Mouse (Mus musculus) intestine, embryonic 15.5 days (tissue): ENCODE results near the gene Aicda. TPM values are rescaled to one million over a fixed set of nuclear protein-coding genes. Genes with fewer than 3 reads are reported as not detected.
"Not testable (repeated sequence)": the region's sequence is repeated elsewhere in the genome, so short reads cannot be mapped to it uniquely, and the experiment has no call there.

Experiments used
- ATAC-seq: fragments of 200-750 bp; cut with Nextera tagmentation; 2 replicates; pipeline ENCODE4 v1.8.0; 2017; ENCODE audit warnings: moderate TSS enrichment, moderate library complexity
- H3K27ac ChIP-seq: fragments of 300-500 bp; sonication (generic); 2 replicates; pipeline ENCODE4 v1.5.1; 2015; ENCODE audit warnings: mild to moderate bottlenecking, inconsistent platforms
- H3K27me3 ChIP-seq: fragments of 300-500 bp; sonication (generic); replicated peaks from 2 replicates; pipeline ENCODE4 v1.6.1; 2015; ENCODE audit warnings: inconsistent platforms
- H3K36me3 ChIP-seq: fragments of 300-500 bp; sonication (generic); 2 replicates; pipeline ENCODE4 v1.6.1; 2015; ENCODE audit warnings: inconsistent platforms
- H3K4me1 ChIP-seq: fragments of 300-500 bp; sonication (generic); replicated peaks from 2 replicates; pipeline ENCODE4 v1.6.1; 2015; ENCODE audit warnings: inconsistent platforms
- H3K4me2 ChIP-seq: fragments of 300-500 bp; sonication (generic); replicated peaks from 2 replicates; pipeline ENCODE4 v1.6.1; 2015; ENCODE audit warnings: mild to moderate bottlenecking, inconsistent platforms
- H3K4me3 ChIP-seq: fragments of 300-500 bp; sonication (generic); replicated peaks from 2 replicates; pipeline ENCODE4 v1.5.1; 2015; ENCODE audit warnings: inconsistent platforms
- H3K9ac ChIP-seq: fragments of 300-500 bp; sonication (generic); 2 replicates; pipeline ENCODE4 v1.6.1; 2015; ENCODE audit warnings: inconsistent platforms
- H3K9me3 ChIP-seq: fragments of 300-500 bp; sonication (generic); 2 replicates; pipeline ENCODE4 v1.6.1; 2016; ENCODE audit warnings: inconsistent platforms
- WGBS: fragments of 180-500 bp; shearing (Covaris S2); methylation state at CpG from one replicate; pipeline ENCODE4 v1.1.7; 2015; 5-methylcytosine and 5-hydroxymethylcytosine counted together
- polyA plus RNA-seq: library from polyadenylated mRNA; unstranded; fragments of >200 nt; fragmentation: Nextera tagmentation; extraction: Ambion mirVana; gene quantifications from 2 replicates; pipeline ENCODE4 v1.2.1, GENCODE M21; 2015

Gene Aicda
- polyA plus RNA-seq, 1 experiment from 2014 or later = not detected

DNA sequence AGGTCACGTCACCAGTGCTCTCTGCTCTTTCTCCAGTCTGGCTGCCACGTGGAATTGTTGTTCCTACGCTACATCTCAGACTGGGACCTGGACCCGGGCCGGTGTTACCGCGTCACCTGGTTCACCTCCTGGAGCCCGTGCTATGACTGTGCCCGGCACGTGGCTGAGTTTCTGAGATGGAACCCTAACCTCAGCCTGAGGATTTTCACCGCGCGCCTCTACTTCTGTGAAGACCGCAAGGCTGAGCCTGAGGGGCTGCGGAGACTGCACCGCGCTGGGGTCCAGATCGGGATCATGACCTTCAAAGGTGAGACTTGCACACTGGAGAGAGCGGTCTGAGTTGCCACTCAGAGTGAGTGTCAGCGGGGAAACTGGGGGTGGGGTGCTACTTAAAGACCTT lies 7.4 kb downstream of the Aicda start:
- H3K9ac ChIP-seq = no peak overlapping the region
- H3K4me3 ChIP-seq = no peak overlapping the region
- H3K27me3 ChIP-seq = 0 out of 2 replicates have a peak, but pooled peaks cover 3% of the 10 kb centered on the region
- no peaks in the 10 kb centered on the region for H3K4me1 ChIP-seq
- peak; percentile 26; the same call in 1 of the 2 replicates for ATAC-seq
- no peak overlapping the region for H3K27ac ChIP-seq
- H3K36me3 ChIP-seq = no peaks in the 10 kb centered on the region
- H3K9me3 ChIP-seq = no peaks in the 10 kb centered on the region
- H3K4me2 ChIP-seq = no peak overlapping the region
- WGBS = 83% methylated on average over 20 of the region's 20 CpGs

DNA sequence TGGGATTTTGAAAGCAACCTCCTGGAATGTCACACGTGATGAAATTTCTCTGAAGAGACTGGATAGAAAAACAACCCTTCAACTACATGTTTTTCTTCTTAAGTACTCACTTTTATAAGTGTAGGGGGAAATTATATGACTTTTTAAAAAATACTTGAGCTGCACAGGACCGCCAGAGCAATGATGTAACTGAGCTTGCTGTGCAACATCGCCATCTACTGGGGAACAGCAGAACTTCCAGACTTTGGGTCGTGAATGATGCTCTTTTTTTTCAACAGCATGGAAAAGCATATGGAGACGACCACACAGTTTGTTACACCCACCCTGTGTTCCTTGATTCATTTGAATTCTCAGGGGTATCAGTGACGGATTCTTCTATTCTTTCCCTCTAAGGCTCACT lies 8.9 kb downstream of the Aicda start:
- no peak overlapping the region for H3K4me2 ChIP-seq
- ATAC-seq = no peak; the same call in 1 of the 2 replicates

GRCm38 (mm10) chr6:122565070-122565784 lies 11.6 kb downstream of the Aicda start:
- Histone ChIP-seq H3K27ac (no peak overlapping the region), H3K4me2 (no peak overlapping the region), H3K27me3 (0 out of 2 replicates have a peak, but pooled peaks cover 3% of the 10 kb centered on the region), H3K36me3 (no peaks in the 10 kb centered on the region), H3K9ac (no peak overlapping the region), H3K4me3 (no peak overlapping the region), H3K9me3 (no peaks in the 10 kb centered on the region), H3K4me1 (no peaks in the 10 kb centered on the region)
- WGBS = 87% methylated on average over 9 of the region's 9 CpGs
- no peak for ATAC-seq

More for the DNA sequence above, 8.9 kb downstream of the Aicda start:
- no peaks in the 10 kb centered on the region for H3K36me3 ChIP-seq
- no peaks in the 10 kb centered on the region for H3K4me1 ChIP-seq
- no peak overlapping the region for H3K9ac ChIP-seq
- 3% methylated on average over 6 of the region's 6 CpGs for WGBS
- 0 out of 2 replicates have a peak, but pooled peaks cover 3% of the 10 kb centered on the region for H3K27me3 ChIP-seq
- H3K4me3 ChIP-seq = no peak overlapping the region
- no peaks in the 10 kb centered on the region for H3K9me3 ChIP-seq
- H3K27ac ChIP-seq = no peak overlapping the region

- no peaks in the 10 kb centered on the region for H3K4me1 ChIP-seq
- H3K27ac ChIP-seq = no peak overlapping the region
- no peaks in the 10 kb centered on the region for H3K9me3 ChIP-seq
- no peak for ATAC-seq
- H3K4me2 ChIP-seq = no peak overlapping the region
- no peaks in the 10 kb centered on the region for H3K27me3 ChIP-seq
- no peak overlapping the region for H3K9ac ChIP-seq
- WGBS = 76% methylated on average over 5 of the region's 5 CpGs
- H3K36me3 ChIP-seq = no peaks in the 10 kb centered on the region
- H3K4me3 ChIP-seq = no peak overlapping the region
These were observed 15.5 kb downstream of the Aicda start for GRCm38 (mm10) chr6:122569113-122569512.

DNA sequence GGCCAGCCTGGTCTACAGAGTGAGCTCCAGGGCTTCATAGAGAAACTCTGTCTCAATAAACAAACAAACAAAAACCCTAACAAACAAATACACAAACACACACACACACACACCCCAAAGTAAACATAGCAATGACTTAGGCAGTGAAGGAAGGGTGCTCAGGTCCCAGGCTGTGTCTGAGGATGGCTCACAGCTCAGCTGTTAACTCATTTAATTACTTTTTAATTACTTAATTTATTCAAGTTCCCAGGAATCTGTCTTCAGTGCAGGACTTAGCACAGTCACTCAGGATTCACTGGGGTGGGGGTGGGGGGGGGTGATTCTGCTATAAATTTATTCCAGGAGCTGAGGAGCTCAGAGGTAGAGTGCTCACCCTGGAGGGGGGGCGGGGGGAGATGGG lies 16.2 kb downstream of the Aicda start:
- H3K4me2 ChIP-seq = no peak overlapping the region
- no peaks in the 10 kb centered on the region for H3K9me3 ChIP-seq
- no peaks in the 10 kb centered on the region for H3K27me3 ChIP-seq
- H3K36me3 ChIP-seq = no peaks in the 10 kb centered on the region
- no peak overlapping the region for H3K27ac ChIP-seq
- no peaks in the 10 kb centered on the region for H3K4me1 ChIP-seq
- no peak overlapping the region for H3K4me3 ChIP-seq
- no peak for ATAC-seq
- H3K9ac ChIP-seq = no peak overlapping the region
- WGBS = 92% methylated on average over 1 of the region's 1 CpGs

- no peak overlapping the region for H3K27ac ChIP-seq
- no peaks in the 10 kb centered on the region for H3K4me1 ChIP-seq
- H3K4me3 ChIP-seq = no peak overlapping the region
- no peaks in the 10 kb centered on the region for H3K27me3 ChIP-seq
- ATAC-seq = peak; percentile 62
- no peaks in the 10 kb centered on the region for H3K9me3 ChIP-seq
- no peak overlapping the region for H3K4me2 ChIP-seq
- 51% methylated on average over 8 of the region's 8 CpGs for WGBS
- no peaks in the 10 kb centered on the region for H3K36me3 ChIP-seq
- H3K9ac ChIP-seq = no peak overlapping the region
These were observed 17.4 kb downstream of the Aicda start for GRCm38 (mm10) chr6:122570695-122571616.

GRCm38 (mm10) chr6:122571617-122571959 lies 18.0 kb downstream of the Aicda start:
- 71% methylated on average over 3 of the region's 3 CpGs for WGBS
- H3K27me3 ChIP-seq = no peaks in the 10 kb centered on the region
- no peaks in the 10 kb centered on the region for H3K9me3 ChIP-seq
- H3K4me2 ChIP-seq = no peak overlapping the region
- H3K4me1 ChIP-seq = no peaks in the 10 kb centered on the region
- no peak overlapping the region for H3K9ac ChIP-seq
- no peak overlapping the region for H3K27ac ChIP-seq
- no peak overlapping the region for H3K4me3 ChIP-seq
- ATAC-seq = no peak
- no peaks in the 10 kb centered on the region for H3K36me3 ChIP-seq

DNA sequence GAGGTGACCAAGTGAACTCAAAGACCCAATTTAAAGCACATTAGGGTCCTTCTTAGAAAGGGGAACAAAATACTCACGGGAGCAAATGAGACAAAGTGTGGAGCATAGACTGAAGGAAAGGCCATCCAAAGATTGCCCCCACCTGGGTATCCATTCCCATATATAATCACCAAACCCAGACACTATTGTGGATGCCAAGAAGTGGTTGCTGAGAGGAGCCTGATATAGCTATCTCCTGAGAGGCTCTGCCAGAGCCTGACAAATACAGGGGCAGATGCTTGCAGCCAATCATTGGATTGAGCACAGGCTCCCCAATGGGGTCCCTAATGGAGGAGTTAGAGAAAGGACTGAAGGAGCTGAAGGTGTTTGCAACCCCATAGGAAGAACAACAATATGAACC lies 21.4 kb downstream of the Aicda start:
- not testable (repeated sequence) for H3K4me1 ChIP-seq, H3K9ac ChIP-seq, H3K4me2 ChIP-seq, H3K4me3 ChIP-seq, ATAC-seq, H3K27me3 ChIP-seq, H3K27ac ChIP-seq, H3K36me3 ChIP-seq, H3K9me3 ChIP-seq
- 87% methylated on average over 1 of the region's 1 CpGs for WGBS

- H3K4me1 ChIP-seq = no peaks in the 10 kb centered on the region
- no peaks in the 10 kb centered on the region for H3K9me3 ChIP-seq
- H3K4me3 ChIP-seq = no peak overlapping the region
- no peak overlapping the region for H3K27ac ChIP-seq
- no peaks in the 10 kb centered on the region for H3K27me3 ChIP-seq
- H3K4me2 ChIP-seq = no peak overlapping the region
- H3K36me3 ChIP-seq = no peaks in the 10 kb centered on the region
- H3K9ac ChIP-seq = no peak overlapping the region
- no peak for ATAC-seq
- 96% methylated on average over 3 of the region's 3 CpGs for WGBS
These were observed 23.4 kb downstream of the Aicda start for GRCm38 (mm10) chr6:122577030-122577429.

DNA sequence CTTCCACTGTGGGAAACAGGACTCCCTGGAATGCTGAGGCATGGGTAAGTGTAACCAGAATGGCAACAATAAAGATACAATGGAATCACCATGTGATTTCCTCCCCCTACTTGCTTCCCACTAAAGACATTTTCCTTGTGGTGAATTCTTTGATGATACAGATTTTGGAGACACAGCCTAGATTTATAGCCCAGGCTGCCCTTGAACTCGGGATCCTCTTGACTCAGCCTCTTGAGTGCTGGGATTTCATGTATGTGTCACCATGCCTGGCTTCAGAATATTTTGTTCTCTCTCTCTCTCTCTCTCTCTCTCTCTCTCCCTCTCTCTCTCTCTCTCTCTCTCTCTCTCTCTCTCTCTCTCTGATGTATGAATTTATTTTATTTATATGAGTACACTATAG lies 25.5 kb downstream of the Aicda start:
- H3K9ac ChIP-seq = no peak overlapping the region
- ATAC-seq = no peak
- H3K4me1 ChIP-seq = no peaks in the 10 kb centered on the region
- H3K27ac ChIP-seq = no peak overlapping the region
- 70% methylated on average over 1 of the region's 1 CpGs for WGBS
- no peaks in the 10 kb centered on the region for H3K9me3 ChIP-seq
- no peak overlapping the region for H3K4me2 ChIP-seq
- H3K27me3 ChIP-seq = no peaks in the 10 kb centered on the region
- H3K36me3 ChIP-seq = no peaks in the 10 kb centered on the region
- no peak overlapping the region for H3K4me3 ChIP-seq

GRCm38 (mm10) chr6:122591027-122591758 lies 37.6 kb downstream of the Aicda start:
- no peaks in the 10 kb centered on the region for H3K9me3 ChIP-seq
- H3K4me3 ChIP-seq = 0 out of 2 replicates have a peak overlapping the region, but pooled peaks have one; percentile 6
- 66% methylated on average over 13 of the region's 13 CpGs for WGBS
- H3K36me3 ChIP-seq = no peaks in the 10 kb centered on the region
- ATAC-seq = peak; percentile 94
- no peak overlapping the region for H3K4me2 ChIP-seq
- H3K4me1 ChIP-seq = no peaks in the 10 kb centered on the region
- H3K27me3 ChIP-seq = no peaks in the 10 kb centered on the region
- peak overlapping the region; percentile 64; the same call in 1 of the 2 replicates for H3K27ac ChIP-seq
- no peak overlapping the region for H3K9ac ChIP-seq

DNA sequence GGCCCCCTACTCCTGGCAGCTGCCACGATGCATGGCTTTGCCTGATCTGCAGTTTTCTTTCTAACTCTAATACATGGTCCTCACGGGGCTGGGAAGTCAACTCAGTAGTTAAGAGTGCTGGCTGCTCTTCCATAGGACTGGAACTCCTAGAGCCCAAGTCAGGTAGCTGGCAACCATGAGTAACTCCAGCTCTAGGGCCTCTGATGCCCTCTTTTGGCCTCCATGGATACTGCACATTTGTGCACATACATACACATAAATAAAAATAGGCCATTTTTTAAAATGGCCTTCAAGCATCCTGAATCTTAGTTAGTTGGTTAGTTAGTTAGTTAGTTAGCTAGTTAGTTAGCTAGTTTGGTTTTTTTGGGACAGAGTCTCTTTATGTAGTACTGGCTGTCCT lies 39.3 kb downstream of the Aicda start:
- no peaks in the 10 kb centered on the region for H3K4me1 ChIP-seq
- H3K4me2 ChIP-seq = no peak overlapping the region
- WGBS = 95% methylated on average over 2 of the region's 2 CpGs
- no peak overlapping the region for H3K9ac ChIP-seq
- no peak for ATAC-seq
- H3K4me3 ChIP-seq = no peak overlapping the region
- no peak overlapping the region for H3K27ac ChIP-seq
- H3K27me3 ChIP-seq = no peaks in the 10 kb centered on the region
- no peaks in the 10 kb centered on the region for H3K36me3 ChIP-seq
- H3K9me3 ChIP-seq = no peaks in the 10 kb centered on the region
